Mouse (Mus musculus): ENCODE measurements around the gene Klf14. TPM values are rescaled to one million over a fixed set of nuclear protein-coding genes. Genes with fewer than 3 reads are reported as not detected.

The Klf14 gene
- under 1 TPM in 1 of 2 experiments, not detected in 1; 0.22 TPM for polyA plus RNA-seq (2017; shearing (Covaris generic))

GRCm38 (mm10) chr6:30958736-30959540, at the start of gene Klf14:
Klf14 (minus strand) TSS chr6:30959078.

GRCm38 (mm10) chr6:30915473-30915872, 43.4 kb downstream of the Klf14 start, which contains the start of gene Tsga13:
Tsga13 (minus strand) TSS chr6:30915573.

Other genes starting within 250 kb of the Klf14 start
- gene Mest, start 235.5 kb downstream of the Klf14 start, polyA plus RNA-seq (2017; shearing (Covaris generic)): 1 to 10 TPM in 1 of 2 experiments, under 1 TPM in 1; 0.48 to 1.2 TPM
- 10 to 100 TPM; 43.2 to 58.7 TPM for gene Copg2, start 62.3 kb downstream of the Klf14 start, polyA plus RNA-seq (2017; shearing (Covaris generic))
- under 1 TPM in 1 of 2 experiments, not detected in 1; 0.28 TPM for gene Tsga13, start 43.5 kb downstream of the Klf14 start, polyA plus RNA-seq (2017; shearing (Covaris generic))

Data from activated CD4-positive, CD25-positive, alpha-beta regulatory T cell (primary cell).